Mouse (Mus musculus): ENCODE measurements around the gene Saa2. TPM values are rescaled to one million over a fixed set of nuclear protein-coding genes. Genes with fewer than 3 reads are reported as not detected.

Gene Saa2
- total RNA-seq, 2 experiments from 2014 or later: not detected

DNA sequence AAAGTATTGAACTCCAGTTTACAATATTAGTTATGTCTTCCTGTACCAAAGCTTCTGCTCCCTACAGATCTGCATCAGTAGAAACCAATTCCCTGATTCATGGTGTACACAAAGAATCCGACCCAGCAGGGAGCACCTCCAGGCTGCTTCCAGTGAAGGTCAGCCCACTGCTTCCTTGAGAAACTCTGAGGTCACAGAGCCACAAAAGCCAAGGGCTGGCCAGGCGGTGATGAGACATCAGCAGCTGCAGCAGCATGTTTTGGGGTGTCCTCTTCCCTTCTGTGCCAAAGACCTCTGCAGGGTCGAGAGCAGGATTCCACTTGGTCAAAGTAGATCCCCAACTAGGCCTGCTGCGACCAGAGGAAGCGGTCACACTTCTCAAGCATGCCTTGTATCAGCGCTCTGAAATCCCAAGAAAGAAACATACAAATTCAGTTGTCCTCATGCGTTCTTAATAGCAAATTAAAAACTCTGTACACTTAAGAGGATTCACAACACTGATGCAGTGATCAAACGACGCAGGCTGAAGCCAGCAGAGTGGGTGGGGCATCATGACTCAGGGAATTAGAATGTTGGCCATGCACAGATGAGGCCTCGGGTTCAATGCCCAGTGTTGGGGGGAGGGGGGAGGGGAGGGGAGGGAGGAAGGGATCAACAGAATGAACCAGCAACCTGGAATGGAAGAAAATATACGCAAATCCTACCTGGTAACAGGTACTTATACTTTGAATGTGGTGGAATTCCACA is 9.6 kb downstream of the Saa2 start:
- no peak for ATAC-seq (ENCODE audit: poor library complexity, severe bottlenecking)

DNA sequence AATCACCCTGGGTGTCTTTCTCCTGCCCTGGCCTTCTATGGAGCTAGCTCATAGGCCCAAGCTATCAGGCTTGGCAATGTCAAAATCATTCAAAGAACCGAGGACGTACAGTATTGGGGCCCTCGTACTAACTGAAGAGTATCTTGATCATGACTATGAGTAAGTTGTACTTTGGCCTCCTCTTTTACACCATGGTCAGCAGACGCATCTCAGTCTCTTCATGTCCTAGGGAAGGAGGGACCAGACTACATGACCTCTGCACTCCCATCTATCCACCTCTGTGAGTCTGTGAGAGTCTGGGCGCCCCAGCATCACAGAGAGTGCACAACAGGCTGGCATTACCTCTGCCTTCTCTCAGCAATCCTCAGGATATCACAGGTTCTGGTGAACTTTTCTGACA is 11.0 kb downstream of the Saa2 start:
- no peak for ATAC-seq (ENCODE audit: poor library complexity, severe bottlenecking)

DNA sequence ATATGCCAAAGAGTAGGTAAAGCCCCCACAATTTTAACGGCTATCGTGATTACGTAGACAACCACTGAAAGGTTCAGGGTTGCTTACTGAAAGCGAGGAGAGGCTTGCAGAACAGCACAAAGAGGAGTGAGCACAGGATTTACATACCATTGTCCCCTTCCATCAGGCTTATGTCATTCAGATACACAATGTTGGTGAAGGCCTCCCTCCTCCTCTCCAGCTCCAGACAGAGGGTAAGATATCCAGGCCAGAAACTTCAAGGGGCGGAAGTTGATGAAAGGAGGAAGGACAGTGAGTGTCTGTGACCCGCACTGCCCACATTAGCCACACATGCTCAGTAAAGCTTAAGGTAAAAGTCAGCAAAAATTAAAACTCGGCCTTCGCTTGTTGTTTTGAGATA is 13.1 kb downstream of the Saa2 start:
- ATAC-seq (ENCODE audit: poor library complexity, severe bottlenecking): no peak

DNA sequence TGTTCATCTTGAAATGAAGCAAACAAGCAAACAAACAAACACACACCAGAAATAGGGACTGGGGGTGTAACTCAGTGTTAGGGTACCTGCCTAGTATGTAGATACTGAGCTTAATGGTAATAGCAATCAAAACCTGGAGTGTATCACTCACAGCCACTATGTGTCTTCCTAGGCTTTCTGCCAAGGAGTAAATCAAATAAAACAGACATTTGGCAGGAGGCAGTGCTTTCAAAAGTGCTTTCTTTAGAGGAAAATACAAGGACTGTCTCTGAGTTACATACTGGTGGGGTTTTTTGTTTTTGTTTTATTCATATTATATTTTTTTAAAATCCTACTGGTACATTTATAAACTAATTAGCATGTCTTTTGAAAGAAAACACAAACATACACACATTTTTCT is 15.8 kb downstream of the Saa2 start:
- no peak for ATAC-seq (ENCODE audit: poor library complexity, severe bottlenecking)

DNA sequence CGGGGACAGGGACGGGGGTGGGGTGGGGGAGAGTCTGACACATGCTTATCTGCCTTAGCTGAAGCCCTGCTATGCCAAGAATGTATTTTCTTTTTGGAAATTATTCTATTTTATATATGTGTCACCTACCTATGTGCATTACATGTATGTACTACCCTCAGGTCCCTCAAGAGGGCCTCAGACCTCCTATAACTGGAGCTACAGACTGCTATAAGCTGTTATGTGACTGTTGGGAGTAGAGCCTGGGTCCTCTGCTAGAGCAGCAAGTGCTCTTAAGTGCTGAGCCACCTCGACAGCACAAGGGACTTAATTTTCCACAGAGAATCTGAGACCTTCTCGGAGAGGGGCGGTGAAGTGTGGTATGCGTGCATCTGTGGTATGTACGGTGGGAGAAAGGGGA is 16.9 kb downstream of the Saa2 start:
- no peak for ATAC-seq (ENCODE audit: poor library complexity, severe bottlenecking)

DNA sequence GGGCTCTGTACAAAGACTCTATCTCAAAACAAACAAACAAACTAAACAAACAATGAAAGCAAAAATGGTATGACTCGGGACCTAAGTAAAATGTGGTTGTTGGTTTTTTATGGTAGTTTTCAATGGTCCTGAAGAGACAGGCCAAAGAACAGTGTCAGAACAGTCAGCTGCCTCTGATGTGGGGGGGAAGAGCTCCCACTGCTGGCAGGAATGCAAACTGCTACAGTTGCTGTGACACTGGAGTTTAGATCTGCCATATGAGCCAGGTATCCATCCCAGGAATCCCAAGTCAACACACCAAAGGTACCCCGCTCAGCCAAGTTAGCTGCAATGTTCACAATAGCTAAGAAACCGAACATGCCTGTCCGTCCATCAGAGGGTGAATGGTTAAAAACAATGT is 19.1 kb downstream of the Saa2 start:
- ATAC-seq (ENCODE audit: poor library complexity, severe bottlenecking): peak; percentile 78

DNA sequence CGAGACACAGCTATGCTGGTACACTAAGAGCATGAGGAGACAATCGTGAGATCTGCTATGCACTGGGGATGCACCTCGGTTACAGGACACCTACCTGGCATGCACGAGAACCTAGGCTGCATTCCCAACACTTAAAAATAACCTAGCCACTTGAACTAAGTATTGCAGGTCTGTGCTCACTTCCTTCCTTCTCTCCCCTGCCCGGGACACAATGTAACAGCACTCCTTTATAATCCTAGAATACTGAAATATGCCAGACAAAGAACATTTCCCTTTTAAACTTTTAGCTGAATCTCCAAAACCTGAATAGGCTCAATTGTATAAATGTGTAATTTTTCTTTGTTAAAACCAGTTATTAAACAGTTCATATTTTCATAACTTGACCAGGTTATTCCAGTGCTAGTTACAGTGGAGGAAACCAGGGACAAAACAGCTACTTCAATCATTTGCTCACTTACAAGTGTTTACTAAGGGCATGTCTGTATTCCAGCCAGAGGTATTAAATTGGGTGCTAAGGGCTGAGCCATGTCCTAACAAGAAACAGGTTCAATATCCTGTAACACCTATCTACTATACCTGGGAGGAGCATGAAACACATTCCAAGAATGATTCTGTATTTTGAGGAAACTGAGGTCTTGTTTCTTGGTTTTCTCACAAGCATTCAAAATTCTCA is 37.7 kb downstream of the Saa2 start:
- ATAC-seq (ENCODE audit: poor library complexity, severe bottlenecking): no peak

DNA sequence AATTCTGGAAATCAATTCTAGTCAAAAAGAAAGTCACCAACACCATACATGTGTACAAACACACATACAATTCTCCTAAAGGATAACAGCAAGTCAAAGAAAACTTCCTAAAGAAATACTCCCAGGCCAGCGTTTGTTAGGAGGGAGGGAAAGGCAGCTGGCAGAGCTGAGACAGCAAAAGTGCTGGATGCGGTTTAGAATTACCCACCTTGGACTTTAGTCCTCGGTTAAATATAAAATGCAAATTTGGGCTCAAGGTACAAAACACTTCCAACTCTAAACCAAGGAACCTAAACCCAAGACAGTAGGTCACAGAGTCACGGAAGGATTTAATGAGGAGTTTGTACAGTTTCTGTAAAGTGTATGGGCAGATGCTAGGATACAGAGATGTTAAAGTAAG is 42.3 kb downstream of the Saa2 start:
- no peak for ATAC-seq (ENCODE audit: poor library complexity, severe bottlenecking)

DNA sequence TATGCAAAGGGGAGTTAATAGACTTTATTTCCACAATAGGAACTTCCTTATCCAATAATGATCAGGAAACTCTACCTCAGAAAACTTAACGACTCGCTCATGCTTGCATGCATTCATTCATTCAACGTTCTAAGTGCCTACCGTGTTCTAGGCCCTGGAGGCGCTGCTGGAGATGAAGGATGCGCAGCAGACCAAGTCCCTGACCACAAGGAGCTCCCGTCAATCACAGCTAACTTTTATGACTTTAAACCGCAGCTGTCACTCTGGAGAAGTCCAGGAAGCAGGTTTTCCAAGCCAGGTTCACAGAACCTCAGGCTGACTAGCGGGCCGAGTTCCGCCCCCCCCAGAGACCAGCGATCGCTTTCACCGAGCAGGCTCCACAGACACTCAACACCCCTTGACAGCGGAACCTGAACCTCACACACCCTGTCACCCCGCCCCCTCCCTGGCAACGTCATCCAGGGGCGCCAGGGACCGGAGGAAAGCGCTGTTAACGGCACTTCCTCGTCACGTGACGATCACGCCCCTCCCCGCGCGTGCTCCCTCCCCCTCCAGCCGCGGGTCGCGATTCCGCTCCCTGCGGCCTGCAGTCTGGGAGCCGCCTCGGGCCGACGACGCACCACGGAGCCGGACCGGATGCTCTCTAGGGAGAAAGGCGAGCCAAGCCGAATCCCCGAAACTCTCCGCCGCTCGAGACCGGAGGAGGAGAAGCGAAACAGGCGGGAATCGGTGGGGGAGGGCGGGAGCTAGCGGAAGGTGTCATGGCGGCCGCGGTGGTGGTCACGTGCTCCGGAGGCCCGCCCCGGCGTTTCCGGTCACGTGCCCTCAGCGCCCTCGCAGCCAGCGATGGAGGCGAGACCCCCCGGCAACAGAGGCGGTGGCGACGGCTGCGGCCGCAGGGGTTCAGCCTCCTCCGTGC is 44.0 kb downstream of the Saa2 start, which contains the start of the genes Hps5 and Gtf2h1:
Gene Hps5, minus strand, starts transcription at position 778 of the 919 bp plus-strand sequence.
Gene Gtf2h1, plus strand, starts transcription at position 817 of the 919 bp plus-strand sequence.
- ATAC-seq (ENCODE audit: poor library complexity, severe bottlenecking): peak; percentile 95

DNA sequence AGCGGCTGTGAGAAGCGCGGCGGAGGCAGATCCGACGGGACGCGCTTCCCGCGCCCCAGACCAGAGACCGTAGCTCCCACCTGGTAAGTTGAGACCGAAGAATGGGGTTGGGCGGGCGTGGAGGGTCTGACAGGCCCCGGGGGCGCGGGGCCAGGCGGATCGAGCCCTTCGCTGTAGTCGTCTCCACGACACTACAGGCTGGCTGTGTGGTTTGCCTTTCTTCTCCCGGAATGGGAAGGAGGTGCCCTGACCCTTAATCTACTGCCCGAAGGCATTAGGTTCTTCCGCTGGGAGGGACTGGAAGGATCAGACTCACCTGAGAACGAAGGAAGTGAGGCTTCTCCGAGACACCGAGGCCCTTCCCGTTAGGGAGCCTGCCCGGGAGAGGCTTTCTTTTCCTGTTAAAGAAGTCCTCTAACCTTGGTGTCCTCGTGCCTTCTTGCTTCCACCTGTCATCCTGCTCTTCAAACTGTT is 44.7 kb downstream of the Saa2 start:
- ATAC-seq (ENCODE audit: poor library complexity, severe bottlenecking): no peak

DNA sequence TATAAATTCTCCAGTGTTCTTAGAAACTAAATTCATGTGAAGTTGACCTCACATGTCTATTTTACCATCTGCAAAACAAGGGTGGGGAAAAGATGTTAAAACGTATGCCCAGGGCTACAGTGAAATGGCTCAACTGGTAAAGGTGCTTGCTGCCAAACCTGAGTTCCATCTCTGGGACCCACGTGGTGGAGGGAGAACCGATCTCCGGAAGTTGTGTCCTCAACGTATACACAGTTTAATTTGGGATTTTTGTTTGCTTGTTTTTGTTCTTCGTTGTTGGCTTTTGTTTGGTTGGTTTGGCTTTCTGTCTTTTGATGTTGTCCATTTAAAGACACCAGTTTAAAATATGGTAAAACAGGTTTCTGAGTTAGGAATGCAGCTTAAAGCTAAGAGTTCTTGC is 45.2 kb downstream of the Saa2 start:
- no peak for ATAC-seq (ENCODE audit: poor library complexity, severe bottlenecking)

Other genes starting within 250 kb of the Saa2 start
- gene Sergef, start 112.0 kb upstream of the Saa2 start, total RNA-seq (2015): 4.1 and 8.3 TPM in 2 replicates
- 8.3 and 9.3 TPM in 2 replicates for gene Sergef, start 112.0 kb upstream of the Saa2 start, total RNA-seq (2017)
- not detected in 2 replicates for gene Tph1, start 79.3 kb upstream of the Saa2 start, total RNA-seq (2015)
- gene Tph1, start 79.3 kb upstream of the Saa2 start, total RNA-seq (2017): not detected in 2 replicates
- 12.1 and 12.3 TPM in 2 replicates for gene Saal1, start 41.1 kb upstream of the Saa2 start, total RNA-seq (2015)
- 9.9 and 12.5 TPM in 2 replicates for gene Saal1, start 41.1 kb upstream of the Saa2 start, total RNA-seq (2017)
- 0.52 and 0.87 TPM in 2 replicates for gene Saa3, start 36.1 kb upstream of the Saa2 start, total RNA-seq (2015)
- 1.8 and 2.0 TPM in 2 replicates for gene Saa3, start 36.1 kb upstream of the Saa2 start, total RNA-seq (2017)
- not detected in 2 replicates for gene Saa4, start 19.2 kb upstream of the Saa2 start, total RNA-seq (2015)
- not detected in 2 replicates for gene Saa4, start 19.2 kb upstream of the Saa2 start, total RNA-seq (2017)
- gene Saa1, start 8.8 kb upstream of the Saa2 start, total RNA-seq (2015): not detected in 2 replicates
- gene Saa1, start 8.8 kb upstream of the Saa2 start, total RNA-seq (2017): not detected in 2 replicates
- gene Hps5, start 44.3 kb downstream of the Saa2 start, total RNA-seq (2015): 26.0 and 27.1 TPM in 2 replicates
- gene Hps5, start 44.3 kb downstream of the Saa2 start, total RNA-seq (2017): 58.8 and 61.3 TPM in 2 replicates
- 36.6 and 40.0 TPM in 2 replicates for gene Gtf2h1, start 44.3 kb downstream of the Saa2 start, total RNA-seq (2015)
- 70.2 and 74.8 TPM in 2 replicates for gene Gtf2h1, start 44.3 kb downstream of the Saa2 start, total RNA-seq (2017)
- gene Ldha, start 89.7 kb downstream of the Saa2 start, total RNA-seq (2015): 278 and 286 TPM in 2 replicates
- 212 and 223 TPM in 2 replicates for gene Ldha, start 89.7 kb downstream of the Saa2 start, total RNA-seq (2017)
- 2.3 and 2.9 TPM in 2 replicates for gene Ldhc, start 109.4 kb downstream of the Saa2 start, total RNA-seq (2015)
- gene Ldhc, start 109.4 kb downstream of the Saa2 start, total RNA-seq (2017): 1.0 TPM in 1 of 2 replicates, not detected in the other
- gene Tsg101, start 168.2 kb downstream of the Saa2 start, total RNA-seq (2015): 94.3 and 96.9 TPM in 2 replicates
- gene Tsg101, start 168.2 kb downstream of the Saa2 start, total RNA-seq (2017): 43.6 and 58.2 TPM in 2 replicates
- 18.0 and 18.2 TPM in 2 replicates for gene Uevld, start 206.7 kb downstream of the Saa2 start, total RNA-seq (2015)
- gene Uevld, start 206.7 kb downstream of the Saa2 start, total RNA-seq (2017): 14.1 and 16.2 TPM in 2 replicates
- 2.3 TPM in 1 of 2 replicates, not detected in the other for gene Gm9999, start 231.8 kb downstream of the Saa2 start, total RNA-seq (2015)
- not detected in 2 replicates for gene Gm9999, start 231.8 kb downstream of the Saa2 start, total RNA-seq (2017)